Mouse (Mus musculus) CH12.LX (cell line): Measurements from ENCODE around the gene Slc35f6.

Experiments
- CTCF ChIP-seq, 2 experiments: IDR thresholded peaks in 1 of 2; conservative IDR thresholded peaks in 1 of 2; 2 replicates each; pipeline ENCODE4 v1.5.1; 2011 to 2012; ENCODE audit warnings: low read depth in 2 of 2, low read length in 2 of 2, improper control_type of control experiment in 1 of 2, inconsistent platforms in 1 of 2, mild to moderate bottlenecking in 1 of 2, moderate library complexity in 1 of 2
- GABPA ChIP-seq: IDR thresholded peaks from 2 replicates; pipeline ENCODE4 v1.6.1; 2012; ENCODE audit warnings: low read depth, low read length, improper control_type of control experiment, inconsistent platforms; ENCODE audit not compliant: insufficient replicate concordance
- JUND ChIP-seq: conservative IDR thresholded peaks from 2 replicates; pipeline ENCODE4 v1.6.1; 2011; ENCODE audit warnings: low read depth, low read length, improper control_type of control experiment
- MAFK ChIP-seq: IDR thresholded peaks from 2 replicates; pipeline ENCODE4 v1.6.1; 2011; ENCODE audit warnings: low read length, improper control_type of control experiment; ENCODE audit not compliant: insufficient replicate concordance

- TF ChIP-seq CTCF (conservative IDR thresholded peaks at IDR 0.05 in 1 of 2, IDR thresholded peaks at IDR 0.05 in 1 of 2; ENCODE audit: low read depth in 2 of 2, low read length in 2 of 2), result no peak
- TF ChIP-seq GABPA, result no peak
- TF ChIP-seq JUND, result no peak
- no peak for TF ChIP-seq MAFK
These were observed 36.0 kb upstream of the Slc35f6 start for GRCm38 (mm10) chr5:30611689-30612088.
